Mouse (Mus musculus) liver, embryonic 14.5 days (tissue): Measurements from ENCODE around the gene Hsf4.

Experiments used
- CTCF ChIP-seq: IDR thresholded peaks from 2 replicates; pipeline ENCODE4 v1.5.1; 2016; ENCODE audit warnings: antibody characterized with exemption, low read depth, control low read depth
- EP300 ChIP-seq: IDR thresholded peaks from 2 replicates; pipeline ENCODE4 v1.6.1; 2016; ENCODE audit warnings: antibody characterized with exemption, low read depth

- TF ChIP-seq CTCF, result no peak
- no peak for TF ChIP-seq EP300
Observed at GRCm38 (mm10) chr8:105295895-105296573, 26.4 kb downstream of the Hsf4 start, which contains the start of gene Exoc3l.
